ENCODE assay signal across 8 mouse cellular contexts in the genomic region with DNA sequence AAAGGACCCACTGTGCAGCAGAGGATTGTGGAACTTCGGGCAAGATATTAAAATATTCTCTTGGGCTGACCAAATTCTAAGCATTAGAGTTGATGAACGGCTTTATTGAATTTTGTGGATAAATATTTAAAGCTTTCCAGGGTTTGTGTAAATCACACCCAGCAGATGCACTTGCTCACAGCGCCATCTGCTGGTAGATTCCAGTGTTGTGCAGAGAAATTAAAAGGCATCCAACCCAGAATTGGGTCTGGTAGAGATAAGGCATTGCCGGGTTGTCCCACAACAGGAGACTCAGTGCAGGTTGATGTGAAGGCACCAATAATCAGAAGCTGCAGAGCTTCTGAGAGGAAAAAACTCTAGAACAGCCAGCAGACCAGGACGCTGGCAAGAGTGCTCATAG.
DNase-seq lines count a peak whose midpoint lies in the region; ATAC-seq lines count a peak whose summit lies in the region.

No protein-coding gene starts in this region.

- H3K9me3 ChIP-seq in heart, embryonic 11.5 days (replicated peaks; ENCODE audit: control insufficient read depth, low read length): no peaks in the 10 kb centered on the region
- no peaks in the 10 kb centered on the region for H3K9me3 ChIP-seq in forebrain, embryonic 10.5 days
- H3K9me3 ChIP-seq in intestine, embryonic 15.5 days: no peaks in the 10 kb centered on the region

- H3K27ac ChIP-seq in heart, embryonic 11.5 days (ENCODE audit: low read depth, low read length): no peak overlapping the region
- no peak overlapping the region for H3K27ac ChIP-seq in forebrain, embryonic 10.5 days
- no peak overlapping the region for H3K27ac ChIP-seq in intestine, embryonic 15.5 days

- DNase-seq in heart, adult 8-10 months (ENCODE audit: low spot score): peak; percentile 15
- peak; percentile 77 for DNase-seq in brain, adult 2 months (ENCODE audit: low read depth, low spot score)
- peak; percentile 66 for DNase-seq in forebrain, embryonic 10.5 days (ENCODE audit: extremely low spot score, low spot score)
- DNase-seq in left cerebral cortex, postnatal 36 days (ENCODE audit: low spot score in 2 of 2): peak; percentile 41 to 47
- DNase-seq in neural tube, embryonic 10.5 days (ENCODE audit: extremely low spot score, low spot score): peak; percentile 70
- DNase-seq in thymus, postnatal 25 days: peak; percentile 28

- no peak for ATAC-seq in heart, embryonic 11.5 days (replicated peaks; ENCODE audit: insufficient number of reproducible peaks, low FRiP score, low TSS enrichment)
- ATAC-seq in intestine, embryonic 15.5 days: 0 out of 2 replicates have a peak, but pooled peaks have one; percentile 49

- 19% methylated on average over 5 of the region's 5 CpGs for WGBS in heart, embryonic 11.5 days (ENCODE audit: insufficient replicate concordance)
- 21% methylated on average over 5 of the region's 5 CpGs for WGBS in forebrain, embryonic 10.5 days
- 7% methylated on average over 5 of the region's 5 CpGs for WGBS in intestine, embryonic 15.5 days

- no peak overlapping the region for H3K4me3 ChIP-seq in heart, embryonic 11.5 days (ENCODE audit: low read depth, low read length)
- H3K4me3 ChIP-seq in forebrain, embryonic 10.5 days: no peak overlapping the region
- no peak overlapping the region for H3K4me3 ChIP-seq in intestine, embryonic 15.5 days (replicated peaks)

- H3K4me1 ChIP-seq in heart, embryonic 11.5 days (ENCODE audit: control insufficient read depth, insufficient read depth, low read length): no peaks in the 10 kb centered on the region; the same call in 1 of the 2 replicates
- 0 out of 2 replicates have a peak, but pooled peaks cover 5% of the 10 kb centered on the region for H3K4me1 ChIP-seq in forebrain, embryonic 10.5 days
- H3K4me1 ChIP-seq in intestine, embryonic 15.5 days (replicated peaks): no peaks in the 10 kb centered on the region

- intact Hi-C loops in left cerebral cortex, postnatal 36 days (cut with DNase I): loop anchor here (1.0 to 5.0 kb wide), 3 partner anchors 51 to 858 kb away; no protein-coding TSS in a partner anchor

- H3K27me3 ChIP-seq in heart, embryonic 11.5 days (ENCODE audit: control insufficient read depth, insufficient read depth, low read length): no peaks in the 10 kb centered on the region
- no peaks in the 10 kb centered on the region; the same call in 1 of the 2 replicates for H3K27me3 ChIP-seq in forebrain, embryonic 10.5 days (ENCODE audit: poor library complexity, severe bottlenecking)
- H3K27me3 ChIP-seq in intestine, embryonic 15.5 days (replicated peaks): no peaks in the 10 kb centered on the region

- H3K9ac ChIP-seq in heart, embryonic 11.5 days (ENCODE audit: low read depth, low read length): no peak overlapping the region
- H3K9ac ChIP-seq in intestine, embryonic 15.5 days: no peak overlapping the region

- no peak overlapping the region for H3K4me2 ChIP-seq in heart, embryonic 11.5 days
- no peak overlapping the region for H3K4me2 ChIP-seq in intestine, embryonic 15.5 days (replicated peaks)

- no peaks in the 10 kb centered on the region for H3K36me3 ChIP-seq in heart, embryonic 11.5 days (ENCODE audit: control insufficient read depth, insufficient read depth, low read length)
- no peaks in the 10 kb centered on the region for H3K36me3 ChIP-seq in forebrain, embryonic 10.5 days (replicated peaks)
- no peaks in the 10 kb centered on the region for H3K36me3 ChIP-seq in intestine, embryonic 15.5 days

Comparison
In these comparisons a context has a peak if more than half of its experiments do, and no peak if none do; other contexts are left out.
1. DNase-seq: peak in every context shown above with its lines; median percentile 77 in brain, adult 2 months; 70 in neural tube, embryonic 10.5 days; 66 in forebrain, embryonic 10.5 days; 44 in left cerebral cortex, postnatal 36 days; 28 in thymus, postnatal 25 days; 15 in heart, adult 8-10 months.